Mouse (Mus musculus) cerebral cortex, adult 2 months (tissue): ENCODE data around the gene Pik3r3.

Experiments used
- WGBS: fragments of 180-500 bp; shearing (Covaris S2); methylation state at CpG from one replicate; pipeline ENCODE4 v1.1.7; 2018; 5-methylcytosine and 5-hydroxymethylcytosine counted together

The Pik3r3 gene

DNA sequence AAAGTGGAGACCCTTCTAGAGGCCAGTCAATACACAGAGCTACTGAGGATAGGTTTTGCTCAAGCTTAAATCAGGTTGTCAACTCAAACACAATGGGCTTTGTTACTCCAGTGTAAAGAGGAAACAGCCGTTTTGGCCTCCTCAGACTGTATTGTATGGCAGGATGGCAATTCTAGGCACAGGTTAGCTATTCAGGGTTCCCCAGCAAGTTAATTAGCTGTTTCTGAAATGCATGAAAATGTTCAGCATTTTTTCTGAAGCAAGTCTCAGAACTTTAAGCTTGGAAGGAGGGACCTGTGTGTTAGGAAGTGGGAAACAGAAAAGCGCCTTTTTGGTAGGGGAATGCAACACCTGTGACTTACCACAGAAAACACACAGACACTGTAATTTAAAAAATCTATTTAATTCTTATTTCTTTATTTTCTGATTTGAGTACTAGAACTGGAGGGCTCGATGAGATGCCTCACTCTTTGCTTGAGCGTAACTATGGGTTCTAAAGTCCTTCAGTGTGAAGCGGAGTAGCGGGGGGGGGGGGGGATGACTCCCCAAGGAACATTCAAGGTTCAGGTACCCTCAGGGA lies 1.3 kb upstream of the Pik3r3 start:
- WGBS = 22% methylated on average over 6 of the region's 6 CpGs

DNA sequence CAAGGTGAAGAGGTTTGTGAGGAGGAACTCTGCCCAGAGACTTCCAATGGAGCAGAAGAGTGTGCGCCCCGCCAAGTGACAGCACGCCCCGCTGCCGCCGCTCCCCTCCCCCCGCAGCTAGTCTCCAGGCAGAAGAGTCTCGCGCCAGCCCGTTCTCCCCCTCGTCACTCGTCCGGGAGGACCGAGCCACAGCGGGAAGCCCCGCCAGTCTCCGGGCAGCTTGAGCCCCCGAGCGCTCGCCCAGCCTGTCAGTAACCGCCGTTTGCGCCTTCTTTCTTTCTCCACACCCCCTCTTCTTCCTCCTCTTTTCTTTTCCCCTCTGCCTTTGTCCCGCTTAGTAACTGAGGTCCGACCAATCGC lies 658 bp upstream of the Pik3r3 start:
- under 1% methylated on average over 26 of the region's 26 CpGs for WGBS

DNA sequence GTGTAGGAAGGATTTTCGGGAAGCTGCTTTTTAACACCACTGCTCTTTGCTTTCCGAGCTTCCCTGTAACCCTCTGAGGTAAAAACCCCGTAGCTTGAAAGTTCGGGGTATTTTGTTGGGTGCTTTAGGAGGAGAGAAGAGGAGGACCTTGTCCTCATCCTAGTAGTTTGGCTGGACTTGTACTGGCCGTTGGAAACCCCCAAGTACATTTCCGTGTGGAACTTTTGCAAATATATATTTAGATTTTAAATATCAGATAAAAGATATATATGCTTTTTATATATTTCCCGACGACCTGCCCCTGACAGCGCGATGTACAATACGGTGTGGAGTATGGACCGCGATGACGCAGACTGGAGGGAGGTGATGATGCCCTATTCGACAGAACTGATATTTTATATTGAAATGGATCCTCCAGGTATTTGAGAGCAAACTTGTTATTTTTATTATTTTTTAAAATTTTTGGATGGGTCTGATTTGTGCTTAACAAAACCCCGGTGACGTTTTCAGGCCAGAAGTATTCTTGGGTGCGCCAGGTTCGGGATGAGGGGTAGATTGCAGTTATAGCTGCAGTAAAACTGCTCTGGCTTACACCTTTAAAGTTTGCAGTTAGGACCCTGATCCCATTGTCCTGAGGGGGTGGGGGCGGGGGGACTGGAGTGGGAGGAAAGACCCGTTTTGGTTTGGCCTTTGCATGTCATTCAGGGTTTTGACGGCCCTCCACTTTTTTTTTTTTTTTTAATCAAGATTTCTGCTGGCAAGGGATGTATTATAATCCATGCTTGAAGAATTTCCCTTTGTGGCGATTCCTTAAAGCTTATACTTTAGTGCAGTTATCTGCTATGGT lies 801 bp downstream of the Pik3r3 start:
- under 1% methylated on average over 23 of the region's 23 CpGs for WGBS

DNA sequence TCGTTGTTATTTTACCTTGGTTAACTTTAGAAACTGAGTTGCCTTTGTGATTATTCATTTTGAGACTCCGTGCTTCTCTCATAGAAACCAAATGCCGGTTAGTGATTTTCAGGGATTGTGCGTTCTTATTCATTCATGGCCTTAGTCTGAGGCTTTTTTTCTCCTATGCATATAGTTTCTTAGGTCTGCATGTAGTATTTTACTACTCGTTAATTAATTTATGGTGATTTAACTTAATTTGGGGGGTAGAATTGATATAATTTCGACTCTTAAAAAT lies 1.4 kb downstream of the Pik3r3 start:
- WGBS = 7% methylated on average over 6 of the region's 6 CpGs

DNA sequence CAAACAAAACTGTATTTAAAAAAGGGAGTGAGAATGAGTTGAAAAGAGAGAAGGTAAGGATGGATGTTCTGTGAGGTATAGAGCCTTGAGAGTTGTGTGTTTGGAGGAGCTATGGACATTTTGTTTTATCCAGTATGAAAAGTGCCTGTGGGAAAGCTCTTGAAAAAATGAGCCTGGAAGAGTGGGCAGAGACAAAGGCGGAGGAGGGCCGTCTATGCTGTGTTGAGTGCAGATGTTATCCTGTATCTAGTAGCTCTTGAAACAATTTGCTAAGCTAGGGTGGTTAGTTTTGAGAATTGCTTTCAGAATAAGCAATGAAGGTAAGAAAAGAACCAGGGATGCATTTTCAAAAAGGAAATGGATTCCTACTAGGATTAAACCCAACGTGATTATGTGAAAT lies 22.0 kb downstream of the Pik3r3 start:
- WGBS = 43% methylated on average over 3 of the region's 3 CpGs

DNA sequence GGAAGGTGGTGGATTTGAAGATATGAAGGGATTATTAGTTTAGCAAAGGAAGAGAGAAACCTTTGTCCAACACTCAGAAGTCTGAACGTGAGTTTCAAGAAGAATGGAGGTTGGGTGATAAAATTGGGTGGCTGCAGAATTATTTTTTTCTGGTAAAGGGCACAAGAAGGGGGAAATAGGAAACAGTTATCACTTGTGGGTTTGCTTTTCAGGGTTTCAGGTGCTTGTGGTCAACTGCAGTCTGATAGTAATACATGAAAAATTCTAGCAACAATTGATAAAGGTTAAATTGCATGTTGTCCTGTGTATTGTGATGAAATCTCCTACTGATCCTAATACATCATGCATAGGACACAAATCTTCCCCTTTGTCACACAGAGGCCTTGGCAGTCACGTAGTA lies 22.8 kb downstream of the Pik3r3 start:
- 75% methylated on average over 2 of the region's 2 CpGs for WGBS

DNA sequence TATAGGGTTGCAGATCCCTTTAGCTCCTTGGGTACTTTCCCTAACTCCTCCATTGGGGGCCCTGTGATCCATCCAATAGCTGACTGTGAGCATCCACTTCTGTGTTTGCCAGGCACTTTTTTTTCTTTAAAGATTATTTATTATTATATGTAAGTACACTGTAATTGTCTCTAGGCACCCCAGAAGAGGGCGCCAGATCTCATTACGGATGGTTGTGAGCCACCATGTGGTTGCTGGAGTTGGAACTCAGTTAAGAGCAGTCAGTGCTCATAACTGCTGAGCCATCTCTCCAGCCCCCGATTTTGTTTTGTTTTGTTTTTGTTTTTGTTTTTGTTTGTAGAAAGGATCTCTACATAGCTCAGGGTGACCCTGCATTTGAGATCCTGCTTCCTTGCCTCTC lies 24.5 kb downstream of the Pik3r3 start:
- 48% methylated on average over 3 of the region's 3 CpGs for WGBS

DNA sequence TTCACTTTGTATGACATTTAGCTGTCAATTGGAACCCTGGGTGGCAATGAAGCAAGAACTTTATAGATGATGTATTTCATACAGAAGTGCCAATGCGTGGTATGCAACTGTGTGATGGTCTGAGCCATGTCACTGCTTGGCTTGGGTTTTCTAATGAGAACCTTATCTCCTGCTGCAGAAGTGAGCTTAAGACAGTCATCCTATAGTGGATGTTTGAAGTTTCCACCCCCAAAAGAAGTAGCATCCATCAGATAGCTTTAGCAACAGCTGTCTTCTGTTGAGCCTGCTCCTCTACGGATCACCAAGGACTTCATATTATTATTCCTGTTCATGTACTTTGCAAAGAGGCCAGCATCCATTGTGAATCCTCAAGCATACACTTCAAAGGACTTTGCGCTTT lies 28.6 kb downstream of the Pik3r3 start:
- WGBS = 87% methylated on average over 3 of the region's 3 CpGs

DNA sequence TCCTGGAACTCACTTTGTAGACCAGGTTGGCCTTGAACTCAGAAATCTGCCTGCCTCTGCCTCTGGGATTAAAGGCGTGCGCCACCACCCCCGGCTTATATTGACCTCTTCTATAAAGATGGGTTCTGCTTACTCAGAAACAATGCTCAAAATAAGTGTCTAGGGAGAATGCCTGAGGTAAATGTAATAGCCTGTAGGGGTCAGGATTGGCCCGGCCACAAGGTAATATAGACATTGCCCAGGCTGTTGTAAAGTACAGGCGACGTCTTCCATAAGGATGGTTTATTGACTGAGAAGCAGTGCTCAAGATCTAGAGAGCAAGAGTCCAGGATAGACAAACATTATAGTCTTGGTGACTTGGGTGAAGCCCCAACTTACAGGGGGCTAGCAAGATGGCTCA lies 46.8 kb downstream of the Pik3r3 start:
- WGBS = 95% methylated on average over 6 of the region's 6 CpGs

DNA sequence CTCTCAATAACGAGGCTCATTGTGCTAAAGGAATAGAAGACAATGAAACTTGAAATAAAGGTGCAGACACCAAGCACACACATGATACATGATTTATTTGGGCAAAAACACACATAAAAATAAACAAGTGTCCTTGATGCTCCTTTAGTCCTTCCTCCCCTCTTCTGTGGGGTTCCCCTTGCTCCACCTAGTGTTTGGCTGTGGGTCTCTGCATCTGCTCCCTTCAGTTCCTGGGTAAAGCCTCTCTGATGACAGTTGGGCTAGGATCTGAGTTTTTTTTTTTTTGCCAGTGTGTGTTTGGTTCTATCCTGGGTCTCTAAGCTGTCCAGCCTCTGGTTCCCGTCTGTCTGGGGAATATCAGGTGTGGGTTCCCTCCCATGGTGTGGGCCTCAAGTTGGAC lies 60.8 kb downstream of the Pik3r3 start:
- WGBS = 62% methylated on average over 2 of the region's 2 CpGs

DNA sequence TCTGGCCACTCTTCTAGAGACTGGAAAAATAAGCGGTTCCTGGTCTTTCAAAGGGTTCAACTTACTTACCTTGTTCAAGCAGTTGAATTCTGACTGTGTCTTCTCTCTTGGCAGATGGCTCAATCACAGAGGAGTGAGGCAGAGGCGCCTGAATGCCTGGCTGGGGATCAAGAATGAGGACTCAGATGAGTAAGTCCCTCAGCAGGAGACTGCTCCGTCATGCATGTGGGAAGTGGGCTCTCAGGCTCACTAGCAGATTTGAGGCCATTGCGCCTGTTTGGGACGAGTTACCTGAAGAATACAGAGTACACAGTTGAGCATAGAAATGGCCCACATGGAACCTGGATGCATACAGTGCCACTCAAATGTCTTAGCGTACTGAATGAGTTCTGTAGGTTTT lies 70.1 kb downstream of the Pik3r3 start:
- 61% methylated on average over 6 of the region's 6 CpGs for WGBS

DNA sequence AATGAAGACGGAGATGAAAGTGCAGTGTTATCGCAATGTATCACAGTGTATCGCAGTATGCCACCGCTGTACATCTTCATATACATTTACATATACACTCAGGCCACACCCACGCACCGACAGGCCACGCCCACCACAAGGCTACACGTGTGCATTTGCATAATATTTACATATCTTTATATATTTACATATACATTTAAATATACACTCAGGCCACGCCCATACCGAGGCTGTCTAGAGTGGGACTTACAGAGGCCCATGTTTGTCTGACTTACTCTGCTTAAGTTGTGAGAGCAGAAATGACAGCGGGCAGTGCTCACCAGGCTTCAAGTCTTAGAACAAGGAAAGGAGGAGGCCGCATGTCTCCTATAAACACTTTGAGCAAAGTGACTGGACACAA lies 71.9 kb downstream of the Pik3r3 start:
- 91% methylated on average over 12 of the region's 12 CpGs for WGBS

DNA sequence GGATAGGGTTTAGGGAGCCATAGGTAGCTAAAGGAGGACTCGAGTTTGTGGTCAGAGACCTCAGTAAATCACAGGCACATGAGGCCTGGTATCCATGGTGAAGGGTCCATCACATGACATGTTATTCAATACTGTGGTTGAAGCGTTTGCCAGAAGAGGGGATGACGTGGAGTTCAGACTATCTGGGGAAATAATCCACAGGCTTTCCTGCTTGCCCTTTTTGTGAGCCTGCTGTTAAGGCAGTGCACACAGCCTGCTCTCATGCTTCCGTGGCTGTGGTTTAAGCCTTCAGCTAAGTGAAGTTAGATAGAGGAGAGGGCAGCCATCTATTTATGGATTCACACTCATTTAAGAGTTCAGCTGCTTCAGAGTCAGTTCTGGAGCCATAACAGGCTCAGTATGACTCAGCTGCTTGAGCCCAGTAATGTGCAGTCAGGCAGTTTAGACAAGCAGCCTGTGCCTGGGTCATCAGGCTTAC lies 79.5 kb downstream of the Pik3r3 start:
- WGBS = 33% methylated on average over 4 of the region's 4 CpGs

DNA sequence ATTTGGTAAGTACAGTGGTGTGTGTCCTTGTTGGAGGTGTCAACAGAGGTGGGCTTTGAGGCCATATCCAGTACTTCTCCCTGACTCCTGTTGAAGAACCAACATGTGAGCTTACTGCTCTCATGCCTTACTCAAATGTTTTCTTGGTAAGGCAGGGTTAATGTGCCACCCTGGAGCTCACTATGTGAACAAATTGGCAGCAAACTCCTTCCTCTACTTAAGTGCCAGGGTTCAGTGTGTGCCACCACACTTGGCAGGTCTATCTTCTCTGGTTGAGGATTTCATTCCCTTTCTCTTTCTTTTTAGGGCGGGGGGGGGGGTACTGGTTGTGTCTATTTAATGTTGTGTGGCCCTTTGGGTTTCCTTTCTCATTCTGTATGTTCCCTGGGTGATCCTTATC lies 83.1 kb downstream of the Pik3r3 start:
- 20% methylated on average over 1 of the region's 1 CpGs for WGBS

DNA sequence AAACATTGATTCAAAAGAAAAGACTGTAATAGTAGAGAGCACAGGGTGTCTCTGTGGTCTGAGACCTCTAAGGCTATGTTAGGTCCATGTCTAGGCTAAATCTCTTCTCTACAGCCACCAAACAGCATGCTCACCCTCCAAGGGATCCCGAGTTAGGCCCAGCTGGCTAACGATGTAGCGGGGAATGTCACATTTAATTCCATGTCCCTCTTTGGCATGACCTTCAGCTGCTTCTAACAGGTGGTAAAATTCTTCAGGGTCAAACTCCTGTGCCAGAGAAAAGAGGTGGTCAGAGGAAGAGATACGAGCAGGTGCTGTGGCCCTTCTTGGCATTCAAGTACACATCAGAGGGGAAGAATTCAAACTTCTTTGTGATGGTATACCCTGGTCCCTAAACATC lies 96.2 kb downstream of the Pik3r3 start:
- 93% methylated on average over 4 of the region's 4 CpGs for WGBS

DNA sequence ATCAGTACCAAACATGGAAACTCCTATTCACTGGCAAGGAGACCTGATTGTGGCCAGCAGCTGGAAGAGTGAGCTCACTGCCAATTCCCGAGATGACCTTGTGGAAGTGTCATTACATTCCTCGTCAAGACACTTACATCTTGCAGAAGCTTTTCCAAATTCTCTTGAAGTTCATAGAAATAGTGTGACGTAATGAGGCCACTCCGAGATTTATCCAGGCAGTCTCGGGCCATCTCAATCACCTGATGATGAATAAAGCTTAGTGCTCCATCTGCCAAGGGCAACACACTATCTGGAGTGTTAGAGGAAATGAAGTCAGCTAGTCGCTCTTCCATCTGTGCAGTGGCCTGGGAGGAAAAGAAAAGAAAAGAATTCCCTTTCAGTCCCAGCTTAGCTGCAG lies 100.7 kb downstream of the Pik3r3 start:
- WGBS = 72% methylated on average over 6 of the region's 6 CpGs

DNA sequence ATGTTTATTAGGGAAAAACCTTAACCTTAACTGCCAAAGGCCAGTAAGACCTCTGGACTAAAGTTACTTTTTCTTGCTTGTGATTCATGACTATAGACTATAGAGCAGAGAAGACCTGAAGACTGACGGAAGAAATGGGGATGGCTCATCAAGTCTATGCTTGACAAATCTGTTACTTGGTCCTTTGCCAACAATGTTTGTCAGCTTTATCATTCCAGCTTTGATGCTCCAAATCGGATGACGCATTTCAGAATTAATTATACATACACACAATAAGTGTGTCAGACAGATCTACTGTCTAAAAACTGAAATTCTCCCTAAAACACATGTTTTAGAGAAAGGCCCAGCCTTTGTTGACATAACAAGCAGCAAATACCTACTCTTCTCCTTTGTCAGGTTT lies 107.8 kb downstream of the Pik3r3 start:
- 75% methylated on average over 3 of the region's 3 CpGs for WGBS

DNA sequence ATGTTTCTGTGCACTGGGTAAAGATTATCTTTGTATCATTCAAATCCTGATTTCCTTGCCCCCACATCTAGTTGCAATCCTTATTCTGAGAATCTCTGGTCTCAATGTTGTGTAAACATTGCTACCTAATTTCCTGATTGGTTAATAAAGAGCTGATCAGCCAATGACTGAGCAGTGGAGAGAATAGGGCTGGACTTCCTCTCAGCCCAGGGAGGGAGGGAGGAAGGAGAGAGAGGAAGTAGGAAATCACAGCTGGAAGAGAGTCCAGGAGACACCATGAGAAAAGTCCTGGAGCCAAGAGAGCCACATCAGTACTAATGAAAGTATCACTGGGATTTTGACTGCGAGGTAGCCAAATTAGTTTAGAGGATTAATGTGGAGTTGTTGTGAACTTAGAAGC lies 114.9 kb downstream of the Pik3r3 start:
- WGBS = 89% methylated on average over 1 of the region's 1 CpGs

DNA sequence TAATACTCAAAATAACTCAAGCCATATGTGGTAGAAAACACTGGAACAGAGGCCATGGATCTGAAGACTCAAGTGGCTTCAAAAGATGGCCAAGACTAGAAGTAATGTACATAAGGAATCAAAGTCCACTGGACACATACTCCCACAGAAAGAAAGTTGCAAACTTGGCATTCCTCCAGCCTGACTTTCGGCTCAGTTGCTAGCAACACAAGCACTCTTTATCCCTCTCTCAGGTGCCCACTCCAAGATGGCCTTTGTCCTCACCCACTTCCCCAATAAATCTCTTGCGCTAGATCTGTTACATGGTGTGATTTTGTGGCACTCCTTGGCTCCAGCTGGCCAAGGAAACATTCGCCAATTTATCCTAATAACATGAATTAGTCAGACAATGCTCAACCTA lies 131.1 kb downstream of the Pik3r3 start:
- WGBS = 72% methylated on average over 3 of the region's 3 CpGs
